Mouse (Mus musculus) MEL (cell line): ENCODE data around the gene Sorbs1.

Source experiments
- CTCF ChIP-seq, 3 experiments: IDR thresholded peaks in 2 of 3; conservative IDR thresholded peaks in 1 of 3; 2 replicates each; pipeline ENCODE4 v1.5.1; 2011 to 2012; ENCODE audit warnings: low read length in 3 of 3, low read depth in 2 of 3, mild to moderate bottlenecking in 2 of 3, improper control_type of control experiment in 1 of 3, inconsistent platforms in 1 of 3, mixed read lengths in 1 of 3, moderate library complexity in 1 of 3; ENCODE audit not compliant: control insufficient read depth in 1 of 3, insufficient read depth in 1 of 3, poor library complexity in 1 of 3, severe bottlenecking in 1 of 3
- KAT2A ChIP-seq: conservative IDR thresholded peaks from 2 replicates; pipeline ENCODE4 v1.6.1; 2012; ENCODE audit warnings: low read depth, low read length, improper control_type of control experiment, inconsistent platforms
- MAZ ChIP-seq: IDR thresholded peaks from 2 replicates; pipeline ENCODE4 v1.6.1; 2012; ENCODE audit warnings: low read depth, mild to moderate bottlenecking, inconsistent platforms, low read length, improper control_type of control experiment
- POLR2A ChIP-seq, 2 experiments: IDR thresholded peaks; 2 replicates each; pipeline ENCODE4 v1.6.1; 2011 to 2012; ENCODE audit warnings: low read length in 2 of 2, mild to moderate bottlenecking in 2 of 2, control low read depth in 1 of 2, improper control_type of control experiment in 1 of 2, low read depth in 1 of 2, moderate library complexity in 1 of 2; ENCODE audit not compliant: control insufficient read depth in 1 of 2, insufficient read depth in 1 of 2, poor library complexity in 1 of 2

GRCm38 (mm10) chr19:40283415-40283814 lies 230.2 kb downstream of the Sorbs1 start:
- TF ChIP-seq CTCF (IDR thresholded peaks at IDR 0.05 in 2 of 3, conservative IDR thresholded peaks at IDR 0.05 in 1 of 3; ENCODE audit: control insufficient read depth in 1 of 3, insufficient read depth in 1 of 3, low read depth in 2 of 3, low read length in 3 of 3, poor library complexity in 1 of 3, severe bottlenecking in 1 of 3) (no peak), KAT2A (no peak), MAZ (no peak), POLR2A (IDR thresholded peaks at IDR 0.05; ENCODE audit: control insufficient read depth in 1 of 2, insufficient read depth in 1 of 2, low read depth in 1 of 2, low read length in 2 of 2, poor library complexity in 1 of 2) (no peak)
